Mouse (Mus musculus) heart, adult 2 months (tissue): ENCODE measurements around the gene Arhgap8.

Experiments used
- CTCF ChIP-seq: fragments of 200-600 bp; IDR thresholded peaks from 2 replicates; pipeline ENCODE4 v1.8.1; 2022; ENCODE audit warnings: antibody characterized with exemption, mild to moderate bottlenecking, moderate library complexity
- EP300 ChIP-seq: fragments of 200-500 bp; IDR thresholded peaks from 2 replicates; pipeline ENCODE4 v1.6.1; 2011; ENCODE audit warnings: low read depth, low read length, control low read depth; ENCODE audit not compliant: insufficient read depth

GRCm38 (mm10) chr15:84762712-84763422 lies 43.0 kb downstream of the Arhgap8 start:
- TF ChIP-seq EP300 (no peak), CTCF (no peak)
